Mouse (Mus musculus) cortical plate, adult 2 months (tissue): ENCODE measurements around the gene Cd164l2.

ENCODE experiments used
- CTCF ChIP-seq: fragments of 200-500 bp; IDR thresholded peaks from 2 replicates; pipeline ENCODE4 v1.5.1; 2011; ENCODE audit warnings: mild to moderate bottlenecking, control low read depth, low read length; ENCODE audit not compliant: insufficient read depth; ENCODE audit errors: extremely low read depth
- POLR2A ChIP-seq: fragments of 200-500 bp; IDR thresholded peaks from 2 replicates; pipeline ENCODE4 v1.6.1; 2011; ENCODE audit warnings: mild to moderate bottlenecking, low read length, control low read depth; ENCODE audit not compliant: insufficient read depth; ENCODE audit errors: extremely low read depth

- TF ChIP-seq CTCF (peak; percentile 83), POLR2A (no peak)
These were observed 2.6 kb upstream of the Cd164l2 start for GRCm38 (mm10) chr4:133209366-133209765.
